Mouse (Mus musculus) cerebellum, postnatal 4 days (tissue): ENCODE data around the gene Ccdc22.

Experiments
- DNase-seq, 2 experiments: peaks; one replicate each; pipeline ENCODE4 v3.0.0; 2022; ENCODE audit warnings: low spot score in 2 of 2, mixed read lengths in 1 of 2

Gene Ccdc22

GRCm38 (mm10) chrX:7604879-7605574, at the start of gene Ccdc22:
Gene Ccdc22, minus strand, starts transcription at chrX:7605517.
- DNase-seq = peak; percentile 42 to 68

DNA sequence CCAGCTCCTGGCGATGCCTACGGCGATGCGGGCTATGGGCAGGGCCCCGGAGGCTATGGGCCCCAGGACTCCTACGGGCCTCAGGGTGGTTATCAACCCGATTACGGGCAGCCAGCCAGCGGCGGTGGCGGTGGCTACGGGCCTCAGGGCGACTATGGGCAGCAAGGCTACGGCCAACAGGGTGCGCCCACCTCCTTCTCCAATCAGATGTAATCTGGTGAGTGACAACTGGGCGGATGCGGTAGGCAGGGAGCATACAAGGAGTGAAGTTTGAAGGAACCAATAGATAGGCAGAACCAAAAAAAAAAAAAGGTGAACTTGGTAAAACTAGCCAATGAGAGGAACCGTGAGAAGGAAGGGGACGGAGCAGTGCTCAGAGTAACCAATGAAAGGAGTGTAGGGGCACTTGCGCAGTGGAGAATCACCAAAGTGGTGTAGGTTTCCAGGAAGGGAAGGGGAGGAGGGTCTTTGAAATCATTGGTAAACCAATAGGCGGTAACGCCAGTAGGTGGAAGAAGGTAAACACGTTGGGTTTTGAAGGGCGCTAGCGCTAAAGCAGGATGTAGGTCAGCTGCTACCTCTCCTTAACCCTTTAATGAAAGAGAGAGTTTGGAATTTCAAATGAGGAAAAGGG, 43.5 kb upstream of the Ccdc22 start:
- DNase-seq = peak; percentile 49 to 59

GRCm38 (mm10) chrX:7645349-7645748, 40.0 kb upstream of the Ccdc22 start:
- peak; percentile 61 to 80 for DNase-seq

- no peak for DNase-seq
Measured at GRCm38 (mm10) chrX:7640785-7641184, 35.5 kb upstream of the Ccdc22 start.

DNA sequence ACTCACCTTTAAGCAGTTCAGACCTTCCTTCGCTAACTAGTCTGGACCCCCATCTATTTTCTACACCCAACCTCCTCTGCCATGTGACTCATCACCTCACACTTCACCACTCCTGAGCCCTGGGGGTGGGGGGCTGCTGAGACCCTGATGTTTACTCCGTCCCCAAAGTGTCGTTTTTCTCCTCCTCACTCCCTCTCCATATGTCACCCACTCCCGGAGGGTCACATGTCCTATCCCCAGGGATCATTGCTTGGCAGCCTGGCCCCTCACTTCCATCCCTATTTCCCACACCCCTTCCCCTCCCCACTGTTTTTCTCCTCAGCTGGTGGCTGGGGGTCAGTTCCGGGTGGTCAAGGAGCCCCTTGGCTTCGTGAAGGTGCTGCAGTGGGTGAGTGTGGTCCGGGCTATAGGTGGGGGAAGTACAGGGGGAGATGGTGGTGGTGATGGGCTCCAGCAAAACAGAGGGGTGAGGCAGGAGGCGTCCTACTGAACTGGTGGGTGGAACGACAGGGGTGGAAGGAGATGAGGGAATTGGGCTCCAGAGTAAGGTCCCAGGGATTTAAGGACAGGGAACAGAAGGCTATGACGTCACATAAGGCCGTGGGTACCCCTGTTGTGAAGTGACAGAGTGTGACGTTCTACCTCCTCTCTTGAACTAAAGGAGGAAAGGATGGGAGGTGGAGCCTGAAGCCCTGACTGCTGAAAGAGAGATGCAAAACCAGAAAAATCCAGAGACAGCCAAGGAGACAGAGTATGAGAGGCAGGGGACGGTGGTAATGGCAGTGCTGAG, 34.4 kb upstream of the Ccdc22 start:
- DNase-seq = no peak

GRCm38 (mm10) chrX:7638401-7639091, 33.2 kb upstream of the Ccdc22 start, which contains the start of gene Syp:
Gene Syp, plus strand, starts transcription at chrX:7638471.
- DNase-seq = peak; percentile 82 to 93

DNA sequence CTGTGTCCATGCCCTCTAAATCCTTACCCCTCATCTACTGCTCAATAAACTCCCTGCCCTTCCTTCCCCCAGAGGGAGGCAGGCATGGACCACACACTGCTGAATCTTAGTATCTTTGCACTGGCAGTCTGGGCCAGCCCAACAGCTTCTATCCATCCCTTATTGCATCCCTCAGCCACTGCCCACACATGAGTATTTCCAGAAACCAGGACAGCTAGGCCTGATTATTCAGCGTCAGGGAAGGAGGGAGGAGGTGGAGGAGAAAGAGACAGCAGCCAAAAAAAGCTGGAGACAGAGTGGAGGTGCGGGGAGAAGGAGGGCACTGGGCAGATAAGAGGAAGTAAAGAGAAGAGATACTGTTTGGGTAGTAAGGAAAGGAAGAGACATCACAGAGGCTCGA, 29.8 kb upstream of the Ccdc22 start:
- DNase-seq = no peak

- no peak for DNase-seq
Measured at GRCm38 (mm10) chrX:7632560-7632959, 27.2 kb upstream of the Ccdc22 start.

GRCm38 (mm10) chrX:7617889-7618551, 12.7 kb upstream of the Ccdc22 start:
- no peak for DNase-seq

- DNase-seq = peak in 1 of 2 experiments; percentile 12
Measured at GRCm38 (mm10) chrX:7610536-7611258, 5.4 kb upstream of the Ccdc22 start.

DNA sequence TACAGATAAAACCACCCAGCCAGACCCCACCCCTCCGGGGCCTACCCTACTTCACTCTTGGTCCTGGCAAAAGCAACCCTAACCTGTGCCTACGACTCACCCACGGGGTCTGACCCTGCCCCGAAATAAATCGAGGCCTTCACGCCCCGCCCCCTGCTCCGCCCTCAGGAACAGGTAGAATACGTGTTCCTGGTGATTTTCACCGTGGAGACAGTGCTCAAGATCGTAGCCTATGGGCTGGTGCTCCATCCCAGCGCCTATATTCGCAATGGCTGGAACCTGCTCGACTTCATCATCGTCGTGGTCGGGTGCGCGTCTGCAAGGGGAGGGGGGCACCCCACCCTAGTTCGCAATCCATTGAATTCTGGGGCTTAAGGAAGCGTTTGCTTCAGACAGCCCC, 4.7 kb upstream of the Ccdc22 start:
- DNase-seq = no peak

GRCm38 (mm10) chrX:7606783-7607182, 1.5 kb upstream of the Ccdc22 start, which contains the start of gene Cacna1f:
Gene Cacna1f, plus strand, starts transcription at chrX:7607083.
- no peak for DNase-seq

- no peak for DNase-seq
Measured at GRCm38 (mm10) chrX:7605575-7605941, 241 bp upstream of the Ccdc22 start.

GRCm38 (mm10) chrX:7604004-7604403, 1.3 kb downstream of the Ccdc22 start:
- no peak for DNase-seq

DNA sequence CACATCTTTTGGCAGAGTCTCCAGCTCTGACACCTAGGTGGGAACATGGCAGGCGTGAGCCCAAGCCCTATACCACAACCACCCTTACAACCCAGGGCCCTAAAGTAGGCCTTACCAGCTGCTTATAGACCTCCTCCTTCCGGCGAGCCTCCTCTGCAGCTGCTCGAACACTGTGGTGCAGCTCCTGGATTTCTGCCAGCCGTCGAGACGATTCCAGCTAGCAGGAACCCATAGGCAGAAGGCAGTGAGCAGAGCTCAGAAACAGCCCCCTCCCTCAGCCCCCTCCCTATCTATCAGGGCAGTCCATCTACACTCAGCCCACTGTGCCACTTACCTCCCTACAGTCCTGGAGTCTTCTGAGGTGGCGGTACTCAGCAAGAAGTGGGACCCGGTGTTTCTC, 9.9 kb downstream of the Ccdc22 start:
- DNase-seq = no peak

DNA sequence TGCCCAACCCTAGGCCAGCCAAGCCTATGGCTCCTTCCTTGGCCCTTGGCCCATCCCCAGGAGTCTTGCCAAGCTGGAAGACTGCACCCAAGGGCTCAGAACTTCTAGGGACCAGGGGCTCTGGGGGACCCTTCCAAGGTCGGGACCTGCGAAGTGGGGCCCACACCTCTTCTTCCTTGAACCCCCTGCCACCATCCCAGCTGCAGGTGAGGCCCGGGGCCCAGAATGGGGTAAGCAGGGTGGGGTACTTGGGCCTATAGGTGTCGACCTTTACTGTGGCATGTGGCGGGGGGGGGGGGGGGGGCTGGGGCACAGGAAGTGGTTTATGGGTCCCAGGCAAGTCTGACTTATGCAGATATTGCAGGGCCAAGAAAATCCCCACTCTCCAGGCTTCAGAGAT, 19.0 kb downstream of the Ccdc22 start:
- DNase-seq = no peak

DNA sequence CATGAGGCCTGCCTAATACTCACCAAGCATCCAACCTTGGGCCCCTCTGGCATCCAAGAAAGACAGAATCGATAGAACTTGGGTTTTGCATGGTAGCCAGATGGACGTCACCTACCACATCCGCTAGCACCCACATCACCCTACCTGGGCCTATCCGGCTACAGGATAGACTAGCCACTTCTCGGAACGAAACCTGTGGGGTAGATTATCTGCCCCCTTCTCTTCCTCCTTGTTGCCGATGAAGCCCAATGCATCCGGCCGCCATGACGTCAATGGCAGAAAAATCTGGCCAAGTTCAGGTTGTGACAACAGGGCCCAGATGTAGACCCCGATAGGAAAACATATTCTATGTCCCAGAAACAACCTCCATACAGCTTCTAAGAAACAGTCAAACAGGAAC, 21.4 kb downstream of the Ccdc22 start:
- no peak for DNase-seq

DNA sequence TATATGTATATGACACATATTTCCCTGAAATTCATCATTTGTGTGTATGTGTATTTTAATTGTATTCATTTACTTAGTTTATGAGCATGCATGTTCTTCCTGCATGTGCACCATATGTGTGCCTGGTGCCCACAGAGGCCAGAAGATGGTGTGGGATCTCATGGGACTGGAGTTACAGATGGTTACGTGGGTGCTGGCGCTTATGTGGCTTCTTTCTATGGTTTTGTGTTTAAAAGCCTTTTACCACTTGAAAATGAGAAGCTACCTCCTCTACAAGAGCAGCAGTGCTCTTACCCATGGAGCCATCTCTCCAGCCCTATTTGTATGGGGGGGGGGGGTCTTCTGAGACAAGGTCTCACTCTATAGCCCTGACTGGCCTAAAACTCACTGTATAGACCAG, 24.2 kb downstream of the Ccdc22 start:
- no peak for DNase-seq

DNA sequence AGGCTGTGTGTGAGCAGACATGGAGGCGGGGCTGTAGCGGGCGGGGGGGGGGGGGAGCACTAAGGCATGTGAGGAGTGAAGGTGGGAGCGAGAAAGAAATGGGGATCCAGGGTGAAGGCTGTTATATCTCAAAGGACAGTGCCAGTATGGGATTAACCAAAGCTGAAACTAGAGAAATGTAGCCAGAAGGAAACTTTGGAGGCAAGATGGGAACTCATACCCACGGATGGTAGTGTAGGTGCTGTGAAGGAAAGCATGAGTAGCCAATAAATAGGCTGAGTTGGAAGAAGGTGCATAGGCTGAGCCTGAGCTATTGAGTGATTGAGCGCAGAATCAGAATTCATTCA, 30.5 kb downstream of the Ccdc22 start:
- no peak for DNase-seq

- DNase-seq = peak; percentile 66 to 87
Measured at GRCm38 (mm10) chrX:7574087-7574884, 31.0 kb downstream of the Ccdc22 start, which contains the start of gene Ppp1r3f. Gene Ppp1r3f, minus strand, starts transcription at chrX:7574283.
